Mouse (Mus musculus) neural tube, embryonic 14.5 days (tissue): ENCODE measurements around the gene Gm20914. TPM values are rescaled to one million over a fixed set of nuclear protein-coding genes. Genes with fewer than 3 reads are reported as not detected.
"Not testable (repeated sequence)": the region's sequence is repeated elsewhere in the genome, so short reads cannot be mapped to it uniquely, and the experiment has no call there.

ENCODE experiments used
- ATAC-seq: fragments of 200-750 bp; cut with Nextera tagmentation; 2 replicates; pipeline ENCODE4 v1.8.0; 2017; ENCODE audit warnings: low read depth, mild to moderate bottlenecking, moderate TSS enrichment, moderate library complexity
- H3K27ac ChIP-seq: fragments of 300-500 bp; sonication (generic); 2 replicates; pipeline ENCODE4 v1.5.1; 2014; ENCODE audit warnings: low read depth, mild to moderate bottlenecking, control low read depth, low read length, moderate library complexity, mixed read lengths
- H3K27me3 ChIP-seq: fragments of 300-500 bp; sonication (generic); 2 replicates; pipeline ENCODE4 v1.6.1; 2014; ENCODE audit warnings: low read length; ENCODE audit not compliant: control insufficient read depth, insufficient read depth
- H3K36me3 ChIP-seq: fragments of 300-500 bp; sonication (generic); 2 replicates; pipeline ENCODE4 v1.6.1; 2014; ENCODE audit warnings: low read length, mixed read lengths; ENCODE audit not compliant: control insufficient read depth, insufficient read depth
- H3K4me1 ChIP-seq: fragments of 300-500 bp; sonication (generic); 2 replicates; pipeline ENCODE4 v1.6.1; 2014; ENCODE audit warnings: low read length; ENCODE audit not compliant: control insufficient read depth, insufficient read depth
- H3K4me2 ChIP-seq: fragments of 300-500 bp; sonication (generic); 2 replicates; pipeline ENCODE4 v1.6.1; 2014; ENCODE audit warnings: mild to moderate bottlenecking, low read depth, low read length, control low read depth
- H3K4me3 ChIP-seq: fragments of 300-500 bp; sonication (generic); 2 replicates; pipeline ENCODE4 v1.5.1; 2014; ENCODE audit warnings: low read depth, low read length, control low read depth, mixed read lengths
- H3K9ac ChIP-seq: fragments of 300-500 bp; sonication (generic); replicated peaks from 2 replicates; pipeline ENCODE4 v1.6.1; 2014; ENCODE audit warnings: low read depth, mild to moderate bottlenecking, control low read depth, low read length, mixed read lengths
- H3K9me3 ChIP-seq: fragments of 300-500 bp; sonication (generic); 2 replicates; pipeline ENCODE4 v1.6.1; 2016; ENCODE audit warnings: low read length; ENCODE audit not compliant: control insufficient read depth
- WGBS: fragments of 180-500 bp; shearing (Covaris S2); extraction: QIAGEN DNeasy Blood & Tissue Kit; methylation state at CpG from one replicate; pipeline ENCODE4 v1.1.7; 2014; 5-methylcytosine and 5-hydroxymethylcytosine counted together
- polyA plus RNA-seq: library from polyadenylated mRNA; unstranded; fragments of >200 nt; fragmentation: Nextera tagmentation; extraction: Ambion mirVana; gene quantifications from 2 replicates; pipeline ENCODE4 v1.2.1, GENCODE M21; 2014

Gene Gm20914
- not detected in 2 replicates for polyA plus RNA-seq

GRCm38 (mm10) chrY:5725678-5726077, at the start of gene Gm20914:
Gene Gm20914, plus strand, starts transcription at chrY:5725978.
- H3K36me3 ChIP-seq, H3K9ac ChIP-seq, H3K27me3 ChIP-seq, H3K4me1 ChIP-seq, ATAC-seq, H3K27ac ChIP-seq, H3K9me3 ChIP-seq, H3K4me3 ChIP-seq, H3K4me2 ChIP-seq: not testable (repeated sequence)
- WGBS: no CpG with 5 or more reads among the region's 4 CpGs

Other genes with a start within 250 kb of the Gm20914 start
- not detected in 2 replicates for gene Gm21854, start 69.0 kb upstream of the Gm20914 start, polyA plus RNA-seq
- not detected in 2 replicates for gene Gm28171, start 67.4 kb downstream of the Gm20914 start, polyA plus RNA-seq
- not detected in 2 replicates for gene Gm21778, start 216.5 kb downstream of the Gm20914 start, polyA plus RNA-seq